Mouse (Mus musculus) liver, adult 2 months (tissue): ENCODE data around the gene Sgsm2.

Source experiments
- CTCF ChIP-seq: fragments of 200-500 bp; IDR thresholded peaks from 2 replicates; pipeline ENCODE4 v1.5.1; 2011; ENCODE audit warnings: low read depth, low read length, control low read depth
- POLR2A ChIP-seq: fragments of 200-500 bp; IDR thresholded peaks from 2 replicates; pipeline ENCODE4 v1.6.1; 2011; ENCODE audit warnings: low read length, control low read depth; ENCODE audit not compliant: insufficient read depth; ENCODE audit errors: extremely low read depth

- TF ChIP-seq CTCF (peak; percentile 43; the same call in 1 of the 2 replicates), POLR2A (0 out of 2 replicates have a peak, but pooled peaks have one; percentile 26)
Measured at GRCm38 (mm10) chr11:74837694-74838431, 59.0 kb downstream of the Sgsm2 start.
